Mouse (Mus musculus) liver, postnatal 0 days (tissue): Measurements from ENCODE around the gene Wnk2.

Source experiments
- CTCF ChIP-seq: sonication (generic); IDR thresholded peaks from 2 replicates; pipeline ENCODE4 v1.5.1; 2016; ENCODE audit warnings: antibody characterized with exemption, low read depth
- EP300 ChIP-seq: IDR thresholded peaks from 2 replicates; pipeline ENCODE4 v1.6.1; 2016; ENCODE audit warnings: antibody characterized with exemption, low read depth, mild to moderate bottlenecking

DNA sequence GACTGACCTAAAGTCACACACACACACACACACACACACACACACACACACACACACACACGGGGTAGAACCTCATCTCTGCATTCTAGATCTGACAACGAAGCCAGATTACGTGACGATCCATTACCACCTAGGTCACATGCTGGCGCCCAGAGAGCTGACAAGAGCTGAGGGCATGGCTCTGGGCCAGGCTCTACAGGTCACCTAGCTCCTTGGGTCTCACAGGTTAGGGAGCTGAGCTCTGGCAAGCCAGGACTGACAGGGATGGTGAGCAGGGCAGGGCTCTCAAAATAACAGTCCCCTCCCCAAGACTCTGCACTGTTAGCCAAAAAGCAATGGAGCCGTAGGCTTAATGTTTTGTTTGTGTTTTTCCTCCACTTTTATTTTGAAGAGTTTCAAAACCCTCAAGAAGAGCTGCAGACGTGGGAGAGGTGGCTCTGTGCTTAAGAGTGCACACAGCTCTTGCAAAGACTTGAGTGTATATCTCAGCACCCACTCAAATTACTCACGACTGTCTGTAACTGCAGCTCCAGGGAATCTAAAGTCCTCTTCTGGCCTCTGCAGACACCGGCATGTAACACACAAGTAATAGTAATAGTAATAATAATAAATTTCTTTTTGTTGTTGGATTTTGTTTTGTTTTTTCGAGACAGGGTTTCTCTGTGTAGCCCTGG, 10.4 kb upstream of the Wnk2 start:
- no peak for TF ChIP-seq CTCF
- TF ChIP-seq EP300, result no peak
